Mouse (Mus musculus) liver, embryonic 14.5 days (tissue): ENCODE measurements around the gene Tia1. TPM values are rescaled to one million over a fixed set of nuclear protein-coding genes. Genes with fewer than 3 reads are reported as not detected.

ENCODE experiments used
- ATAC-seq: fragments of 200-750 bp; cut with Nextera tagmentation; 2 replicates; pipeline ENCODE4 v1.8.0; 2017; ENCODE audit warnings: moderate number of reproducible peaks, mild to moderate bottlenecking, moderate library complexity; ENCODE audit not compliant: insufficient read depth
- DNase-seq, 3 experiments: peaks; one replicate each; pipeline ENCODE4 v3.0.0-alpha.2; 2012 to 2013; ENCODE audit warnings: low read depth in 3 of 3, low spot score in 3 of 3
- H3K27ac ChIP-seq: fragments of 300-500 bp; sonication (generic); 2 replicates; pipeline ENCODE4 v1.5.1; 2014; ENCODE audit warnings: moderate library complexity, mild to moderate bottlenecking, control low read depth, inconsistent platforms
- H3K27me3 ChIP-seq: fragments of 300-500 bp; sonication (generic); 2 replicates; pipeline ENCODE4 v1.6.1; 2014; ENCODE audit warnings: mild to moderate bottlenecking, low read length, moderate library complexity; ENCODE audit not compliant: control insufficient read depth, insufficient read depth
- H3K36me3 ChIP-seq: fragments of 300-500 bp; sonication (generic); replicated peaks from 2 replicates; pipeline ENCODE4 v1.6.1; 2014; ENCODE audit warnings: low read depth; ENCODE audit not compliant: control insufficient read depth, insufficient read depth
- H3K4me1 ChIP-seq, 2 experiments: fragments of 200-500 bp in 1 of 2; fragments of 300-500 bp in 1 of 2; sonication (generic) in 1 of 2; replicated peaks; 2 replicates each; pipeline ENCODE4 v1.6.1; 2012 to 2014; ENCODE audit warnings: antibody characterized with exemption in 1 of 2, inconsistent platforms in 1 of 2, low read length in 1 of 2; ENCODE audit not compliant: control insufficient read depth in 2 of 2, insufficient read depth in 2 of 2
- H3K4me2 ChIP-seq: fragments of 300-500 bp; sonication (generic); 2 replicates; pipeline ENCODE4 v1.6.1; 2014; ENCODE audit warnings: low read depth, mild to moderate bottlenecking, control low read depth, moderate library complexity
- H3K4me3 ChIP-seq, 2 experiments: fragments of 200-500 bp in 1 of 2; fragments of 300-500 bp in 1 of 2; sonication (generic) in 1 of 2; 2 replicates each; pipeline ENCODE4 v1.5.1; 2012 to 2014; ENCODE audit warnings: low read depth in 2 of 2, low read length in 2 of 2, mild to moderate bottlenecking in 2 of 2, control low read depth in 1 of 2, inconsistent platforms in 1 of 2, moderate library complexity in 1 of 2; ENCODE audit not compliant: insufficient read depth in 1 of 2
- H3K9ac ChIP-seq: fragments of 300-500 bp; sonication (generic); replicated peaks from 2 replicates; pipeline ENCODE4 v1.6.1; 2014; ENCODE audit warnings: mild to moderate bottlenecking, control low read depth, moderate library complexity
- H3K9me3 ChIP-seq: fragments of 300-500 bp; sonication (generic); 2 replicates; pipeline ENCODE4 v1.6.1; 2016; ENCODE audit warnings: low read length, mixed read lengths; ENCODE audit not compliant: control insufficient read depth
- CTCF ChIP-seq: IDR thresholded peaks from 2 replicates; pipeline ENCODE4 v1.5.1; 2016; ENCODE audit warnings: antibody characterized with exemption, low read depth, control low read depth
- EP300 ChIP-seq: IDR thresholded peaks from 2 replicates; pipeline ENCODE4 v1.6.1; 2016; ENCODE audit warnings: antibody characterized with exemption, low read depth
- WGBS: fragments of 180-500 bp; shearing (Covaris S2); extraction: QIAGEN DNeasy Blood & Tissue Kit; methylation state at CpG from one replicate; pipeline ENCODE4 v1.1.7; 2014; ENCODE audit not compliant: insufficient replicate concordance; 5-methylcytosine and 5-hydroxymethylcytosine counted together
- polyA plus RNA-seq, 2 experiments: library from polyadenylated mRNA; depleted of rRNA in 1 of 2; stranded (reverse) in 1 of 2; unstranded in 1 of 2; fragments of >200 nt; fragmentation: Nextera tagmentation in 1 of 2; extraction: Ambion mirVana in 1 of 2; gene quantifications; 2 replicates each; pipeline versions ENCODE4 v1.2.1 to v1.2.3; 2012 to 2014

Gene Tia1
- polyA plus RNA-seq, 2 experiments: 14.7 to 16.9 TPM

DNA sequence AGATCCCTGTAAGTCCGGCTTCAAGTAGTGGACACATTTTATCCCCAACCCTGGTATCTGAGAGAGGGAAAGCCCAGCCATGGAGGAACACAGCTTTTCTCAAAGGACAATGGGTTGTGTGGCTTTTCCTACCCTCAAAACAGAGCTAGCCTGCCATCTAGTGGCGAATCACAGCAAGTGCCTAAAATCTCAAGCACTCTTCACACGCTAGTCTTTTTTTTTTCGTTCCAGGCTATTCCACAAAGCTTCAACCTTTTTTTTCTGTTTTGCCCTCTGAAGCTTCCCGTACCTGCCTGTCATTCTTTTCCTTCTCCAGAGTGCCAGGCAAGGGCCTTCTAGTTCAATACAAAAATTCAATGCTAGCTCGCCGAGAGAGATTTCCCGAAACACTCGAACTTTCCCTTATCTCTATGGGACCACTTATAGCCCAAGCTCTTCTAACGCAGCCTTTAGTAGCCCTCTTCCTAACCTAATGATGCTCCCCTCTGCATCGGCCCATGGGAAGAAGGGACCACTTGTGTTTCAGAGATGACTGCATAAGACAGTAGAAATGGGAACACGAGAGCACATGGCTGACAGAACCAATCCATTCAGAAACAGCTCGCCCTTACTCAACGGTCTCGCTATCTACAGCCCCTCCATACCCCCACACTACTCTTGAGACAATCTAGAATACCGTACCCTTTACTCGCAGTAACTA is 39.4 kb upstream of the Tia1 start:
- 1% methylated on average over 17 of the region's 17 CpGs for WGBS
- peak; percentile 26; the same call in 1 of the 2 replicates for ATAC-seq
- H3K27ac ChIP-seq: peak overlapping the region; percentile 16
- H3K9me3 ChIP-seq: no peaks in the 10 kb centered on the region
- peak overlapping the region; percentile 97 for H3K4me2 ChIP-seq
- no peaks in the 10 kb centered on the region for H3K27me3 ChIP-seq
- H3K4me1 ChIP-seq: peaks cover 9 to 11% of the 10 kb centered on the region in 2 experiments
- DNase-seq: peak; percentile 63 to 68 (median 65)
- 0 out of 2 replicates have a peak, but pooled peaks cover 2% of the 10 kb centered on the region for H3K36me3 ChIP-seq
- H3K4me3 ChIP-seq: peak overlapping the region; percentile 62 to 80
- TF ChIP-seq CTCF (peak; percentile 95), EP300 (no peak)
- peak overlapping the region; percentile 78 for H3K9ac ChIP-seq

DNA sequence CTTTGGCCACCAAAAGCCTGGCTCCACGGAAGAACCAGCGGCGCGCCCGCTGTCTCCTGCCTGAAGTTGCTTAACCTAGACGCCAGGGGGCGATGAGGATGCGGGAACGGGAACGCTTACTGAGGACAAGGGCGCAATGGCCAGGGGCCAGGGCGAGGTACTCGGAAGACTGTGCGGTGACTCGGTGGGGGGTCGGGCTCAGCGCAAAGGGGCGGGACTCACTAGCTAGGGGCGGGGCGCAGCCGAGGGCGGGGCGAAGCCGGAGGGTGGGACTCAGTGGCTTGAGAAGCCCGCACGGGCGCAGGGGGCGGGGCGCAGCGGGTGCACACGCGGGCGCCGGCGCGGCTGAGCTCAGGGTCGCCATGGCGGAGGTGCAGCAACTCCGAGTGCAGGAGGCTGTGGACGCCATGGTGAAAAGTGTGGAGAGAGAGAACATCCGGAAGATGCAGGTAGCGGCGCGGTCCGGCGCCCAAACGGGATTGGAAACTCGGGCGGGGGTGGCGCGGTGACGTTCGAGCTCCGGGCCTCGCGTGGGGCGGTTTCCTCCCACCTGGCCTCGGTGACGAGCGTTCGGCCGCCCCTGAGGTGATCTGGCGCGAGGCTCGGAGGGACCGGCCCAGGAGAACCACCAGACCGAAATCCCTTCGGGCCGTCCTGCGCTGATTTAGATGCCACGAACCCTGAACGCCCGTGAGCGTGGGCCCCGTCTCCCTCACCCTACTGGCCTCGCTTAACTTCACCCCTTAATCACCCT is 38.5 kb upstream of the Tia1 start, which contains the start of gene Fam136a:
TSS of gene Fam136a (plus strand) at position 276 of the 754 bp plus-strand sequence.
- Histone ChIP-seq H3K4me1 (peaks cover 9 to 15% of the 10 kb centered on the region in 2 experiments), H3K4me3 (peak within 1 kb of the TSS; percentile 62 to 80), H3K27ac (peak within 1 kb of the TSS; percentile 16), H3K9me3 (no peaks in the 10 kb centered on the region), H3K4me2 (peak within 1 kb of the TSS; percentile 97), H3K27me3 (no peaks in the 10 kb centered on the region), H3K9ac (peak within 1 kb of the TSS; percentile 78), H3K36me3 (0 out of 2 replicates have a peak, but pooled peaks cover 2% of the 10 kb centered on the region)
- DNase-seq (peak; percentile 90 to 95 (median 93)), ATAC-seq (peak; percentile 96)
- WGBS: under 1% methylated on average over 65 of the region's 76 CpGs
- TF ChIP-seq CTCF (peak; percentile 99), EP300 (no peak)

DNA sequence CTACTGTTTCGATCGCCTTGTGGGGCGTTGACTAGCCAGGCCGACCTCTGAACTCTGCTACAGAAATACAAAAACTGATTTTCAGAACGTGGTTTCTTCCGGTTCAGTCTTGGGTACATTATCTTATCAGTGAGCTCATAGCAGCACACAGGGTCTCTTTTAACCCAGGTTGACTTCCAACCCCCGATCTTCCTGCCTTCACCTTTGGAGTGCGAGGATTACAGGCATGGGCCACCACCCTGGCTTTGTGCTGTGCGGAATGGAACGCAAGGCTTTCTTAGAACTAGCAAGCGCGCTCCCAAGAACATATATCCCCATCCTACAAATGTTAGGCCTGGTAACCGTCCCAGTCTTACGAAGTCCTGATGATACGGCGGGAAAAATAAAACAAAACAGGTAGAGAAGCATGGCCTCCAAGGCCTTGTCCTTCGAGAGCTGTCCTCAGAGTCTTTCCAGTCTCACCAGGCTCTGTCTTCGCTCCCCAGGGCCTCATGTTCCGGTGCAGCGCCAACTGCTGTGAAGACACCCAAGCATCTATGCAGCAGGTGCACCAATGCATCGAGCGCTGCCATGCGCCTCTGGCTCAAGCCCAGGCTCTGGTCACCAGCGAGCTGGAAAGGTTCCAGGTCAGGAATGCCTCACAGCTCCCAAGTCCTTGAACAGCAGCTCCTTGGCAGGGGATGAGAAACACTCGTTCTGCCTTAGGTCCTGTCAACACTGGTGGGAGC is 37.7 kb upstream of the Tia1 start:
- Histone ChIP-seq H3K27ac (peak overlapping the region; percentile 0), H3K9ac (peak overlapping the region; percentile 61), H3K4me3 (peak overlapping the region; percentile 62 to 77), H3K9me3 (no peaks in the 10 kb centered on the region), H3K4me2 (peak overlapping the region; percentile 97), H3K4me1 (peaks cover 11 to 18% of the 10 kb centered on the region in 2 experiments), H3K27me3 (no peaks in the 10 kb centered on the region), H3K36me3 (0 out of 2 replicates have a peak, but pooled peaks cover 2% of the 10 kb centered on the region)
- DNase-seq (no peak), ATAC-seq (no peak)
- WGBS: 34% methylated on average over 25 of the region's 25 CpGs
- TF ChIP-seq CTCF: no peak
- TF ChIP-seq EP300: no peak

DNA sequence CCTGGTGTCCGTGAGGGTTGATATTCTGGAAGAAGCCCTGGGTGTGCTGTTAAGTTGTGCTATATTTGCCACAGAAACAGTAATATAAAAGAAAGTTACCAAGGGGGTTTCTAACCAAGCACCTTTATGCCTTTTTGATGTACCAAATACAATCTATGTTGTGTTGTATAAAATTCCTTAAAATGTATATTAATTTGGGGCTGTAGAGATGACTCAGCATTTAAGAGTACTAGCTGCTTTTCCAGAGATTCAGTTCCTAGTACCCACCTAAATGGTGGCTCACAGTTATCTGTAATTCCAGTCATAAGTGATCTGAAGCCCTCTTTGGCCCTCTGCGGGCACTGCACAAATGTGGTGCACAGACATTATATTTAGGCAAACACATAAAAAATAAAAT is 37.2 kb upstream of the Tia1 start:
- H3K9me3 ChIP-seq: no peaks in the 10 kb centered on the region
- no peak for ATAC-seq
- H3K4me2 ChIP-seq: peak overlapping the region; percentile 97
- peak overlapping the region in 1 of 2 experiments; percentile 77; a peak in 2 of 4 replicates for H3K4me3 ChIP-seq
- DNase-seq: no peak
- 44% methylated on average over 2 of the region's 2 CpGs for WGBS
- H3K27ac ChIP-seq: peak overlapping the region; percentile 0; the same call in 1 of the 2 replicates
- no peak overlapping the region; the same call in 1 of the 2 replicates for H3K9ac ChIP-seq
- TF ChIP-seq CTCF (no peak), EP300 (no peak)
- H3K27me3 ChIP-seq: no peaks in the 10 kb centered on the region
- 0 out of 2 replicates have a peak, but pooled peaks cover 2% of the 10 kb centered on the region for H3K36me3 ChIP-seq
- H3K4me1 ChIP-seq: peaks cover 11 to 18% of the 10 kb centered on the region in 2 experiments
